Mouse (Mus musculus) retina, postnatal 7 days (tissue): ENCODE measurements around the gene Ncl.

ENCODE experiments used
- DNase-seq: peaks from one replicate; pipeline ENCODE4 v3.0.0-alpha.2; 2012; ENCODE audit warnings: low read depth, low spot score

Ncl gene

DNA sequence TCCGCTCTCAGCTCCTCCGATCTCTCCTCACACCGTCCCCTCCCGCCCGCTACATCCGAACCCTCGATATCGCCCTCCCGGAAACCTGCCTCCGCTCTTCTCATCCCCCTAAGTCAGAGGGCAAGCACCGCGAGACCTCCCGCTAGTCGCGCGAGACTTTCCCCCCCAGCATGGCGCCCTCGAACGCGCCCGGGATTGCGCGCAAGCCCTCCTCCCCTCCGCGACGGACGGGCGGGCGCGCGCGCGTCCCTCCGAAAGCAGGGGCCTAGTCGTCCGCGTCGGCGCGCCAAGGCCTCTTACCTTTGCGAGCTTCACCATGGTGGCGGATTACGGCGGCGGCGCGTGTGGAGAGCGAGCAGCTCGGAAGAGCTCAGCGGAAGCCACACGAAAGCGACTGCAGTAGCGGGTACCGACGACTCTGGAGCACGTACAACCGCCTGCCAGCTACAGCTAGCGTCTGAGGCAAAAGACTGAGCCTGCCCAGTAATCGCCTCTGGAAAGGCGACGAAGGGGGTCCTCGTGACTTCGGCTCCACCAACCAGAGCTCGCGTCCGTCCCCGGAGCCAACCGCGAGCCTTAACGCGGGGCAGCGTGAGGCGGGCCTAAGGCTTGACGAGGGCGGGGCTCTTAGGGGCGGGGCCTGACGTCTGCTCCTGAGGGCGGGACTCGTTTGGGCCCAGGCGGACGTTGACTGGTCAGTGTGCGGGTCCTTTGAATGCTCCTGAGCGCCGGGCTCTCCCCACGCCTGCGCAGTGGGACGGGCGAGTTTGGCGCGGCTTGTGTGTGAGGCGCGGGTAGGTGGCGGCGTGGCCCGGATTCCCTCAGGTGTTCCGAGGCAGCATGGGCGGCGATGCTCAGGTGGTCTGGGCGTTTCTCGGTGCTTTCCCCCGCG is at the start of gene Ncl:
TSS of gene Ncl (minus strand) at position 495 of the 892 bp plus-strand sequence.
- DNase-seq, result peak; percentile 97

DNA sequence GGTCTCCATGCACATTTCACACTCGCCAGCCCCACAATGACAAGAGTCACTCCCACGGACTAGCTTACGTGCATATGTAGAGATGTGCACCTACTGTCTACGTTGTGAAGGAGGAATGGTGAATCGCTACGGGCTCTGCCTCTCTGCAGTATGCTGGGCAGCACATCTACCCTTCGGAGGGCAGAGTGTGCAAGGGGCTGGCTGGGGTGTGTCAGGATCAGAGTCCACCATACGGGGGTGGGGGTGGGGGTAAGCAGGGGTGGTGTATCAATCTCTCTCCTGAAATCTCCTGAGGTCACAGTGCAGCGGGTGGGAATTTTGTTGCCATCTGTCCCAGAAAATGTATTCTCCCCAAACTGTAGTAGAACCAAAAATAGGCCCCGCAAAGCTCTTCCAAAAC is 49.3 kb upstream of the Ncl start:
- no peak for DNase-seq

DNA sequence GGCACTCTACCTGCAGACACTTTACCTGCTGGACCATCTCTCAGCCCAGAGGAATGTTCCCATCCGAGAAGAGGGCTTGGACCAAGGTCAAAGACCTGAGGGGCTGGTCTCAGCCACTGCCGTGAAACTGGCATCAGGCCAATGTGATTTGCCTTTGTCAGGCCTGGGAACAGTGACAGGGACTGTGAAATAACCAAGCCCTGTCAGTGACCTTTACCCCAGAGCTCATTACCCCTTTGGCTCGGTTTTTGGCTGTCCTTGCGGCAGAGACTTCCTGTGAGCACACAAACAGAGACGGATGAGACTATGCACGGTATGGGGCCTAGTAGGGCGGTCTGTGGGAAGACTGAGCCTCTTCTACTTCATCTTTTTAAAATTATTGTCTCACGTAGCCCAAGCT is 47.7 kb upstream of the Ncl start:
- DNase-seq, result no peak

DNA sequence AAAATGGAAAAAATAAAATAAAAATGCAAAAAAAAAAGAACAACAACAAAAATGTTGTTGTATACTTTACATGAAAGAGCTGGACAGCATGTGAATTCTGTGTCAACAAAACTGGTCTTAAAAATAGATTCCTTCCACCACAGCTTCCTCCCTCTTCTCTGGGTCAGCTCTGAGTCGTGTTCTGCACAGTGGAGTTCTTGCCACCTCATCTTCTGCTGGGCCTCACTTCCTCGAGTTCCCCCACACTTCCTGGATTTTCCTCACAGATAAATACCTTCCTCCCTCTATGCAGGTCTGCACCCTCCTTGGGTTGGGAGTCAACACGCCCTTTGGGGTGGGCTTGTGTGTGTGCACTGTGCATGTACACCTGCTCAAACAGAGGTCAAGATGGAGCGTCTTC is 47.1 kb upstream of the Ncl start:
- no peak for DNase-seq

DNA sequence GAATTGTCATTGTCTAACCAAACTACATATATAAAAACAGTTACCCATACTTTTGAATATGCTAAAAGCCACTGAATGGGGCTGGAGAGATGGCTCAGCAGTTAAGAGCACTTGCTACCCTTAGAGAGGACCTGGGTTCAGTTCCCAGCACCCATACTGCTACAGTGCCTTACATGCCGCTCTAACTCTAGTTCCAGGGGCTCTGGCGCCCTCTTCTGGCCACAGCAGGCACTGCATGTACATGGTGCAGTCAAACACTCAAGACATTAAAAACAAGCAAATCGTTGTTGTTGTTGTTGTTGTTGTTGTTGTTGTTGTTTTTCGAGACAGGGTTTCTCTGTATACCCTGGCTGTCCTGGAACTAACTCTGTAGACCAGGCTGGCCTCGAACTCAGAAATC is 45.6 kb upstream of the Ncl start:
- DNase-seq, result no peak

DNA sequence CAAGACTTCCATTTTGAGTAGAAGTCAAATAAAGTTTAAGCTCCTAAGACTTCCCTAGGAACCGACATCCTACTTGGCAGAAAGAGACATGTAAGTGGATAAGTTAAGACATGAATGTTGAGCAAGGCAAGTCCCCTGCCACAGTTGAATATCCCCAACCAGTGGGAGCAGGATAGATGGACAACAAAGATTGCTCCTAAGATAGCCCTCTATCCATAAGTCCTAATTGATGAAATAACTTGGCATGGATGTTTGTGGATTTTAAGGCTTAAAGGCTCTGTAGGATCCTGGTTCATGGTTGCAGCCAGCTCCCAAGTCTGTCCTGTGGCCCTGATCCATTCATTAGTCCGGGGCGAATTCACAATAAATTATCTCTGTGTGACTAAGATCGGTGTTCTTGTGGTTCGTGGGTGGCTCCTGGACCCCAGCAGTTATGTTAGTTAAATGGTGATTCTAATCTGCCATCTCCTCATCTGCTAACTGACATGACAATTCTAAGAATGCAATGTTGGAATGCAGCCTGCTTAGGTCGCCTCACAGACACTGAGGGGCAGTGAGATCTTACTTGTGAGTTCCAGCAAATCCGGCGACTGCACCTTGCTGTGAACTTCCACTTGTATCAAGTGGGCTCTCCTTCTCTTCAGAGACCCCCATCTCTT is 41.0 kb upstream of the Ncl start:
- DNase-seq, result no peak

DNA sequence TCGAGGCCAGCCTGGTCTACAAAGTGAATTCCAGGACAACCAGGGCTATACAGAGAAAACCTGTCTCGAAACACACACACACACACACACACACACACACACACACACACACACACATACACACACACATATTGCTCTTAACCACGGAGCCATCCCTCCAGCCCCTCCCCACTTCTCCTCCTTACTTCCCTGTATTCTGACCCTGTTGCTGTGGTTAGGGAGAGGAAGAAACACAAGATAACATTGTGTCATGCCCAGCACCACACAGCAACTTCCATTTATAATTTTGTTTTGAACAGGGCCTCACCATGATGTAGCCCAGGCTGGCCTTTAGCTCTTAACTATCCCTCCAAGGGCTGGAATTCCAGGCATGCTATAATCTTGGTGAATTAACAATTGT is 40.1 kb upstream of the Ncl start:
- DNase-seq, result no peak

DNA sequence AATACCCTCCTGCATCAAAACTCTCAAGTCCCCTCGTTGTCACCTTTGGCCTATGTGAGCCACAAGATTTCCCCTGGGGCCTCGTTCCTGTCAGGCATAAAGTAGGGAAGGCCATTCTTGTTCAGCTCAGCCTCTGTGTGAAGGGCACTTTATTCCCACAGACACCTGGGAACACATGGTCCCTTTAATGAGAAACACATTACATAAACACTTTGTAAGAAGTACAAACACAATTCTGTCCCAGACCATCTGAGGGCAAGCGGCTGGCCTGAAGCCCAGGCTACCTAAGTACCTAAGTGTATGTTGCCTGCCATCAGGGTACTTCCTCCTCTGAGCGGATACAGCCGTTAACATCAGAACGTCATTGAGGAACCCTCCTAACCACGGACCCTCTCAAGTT is 39.0 kb upstream of the Ncl start:
- DNase-seq, result no peak

DNA sequence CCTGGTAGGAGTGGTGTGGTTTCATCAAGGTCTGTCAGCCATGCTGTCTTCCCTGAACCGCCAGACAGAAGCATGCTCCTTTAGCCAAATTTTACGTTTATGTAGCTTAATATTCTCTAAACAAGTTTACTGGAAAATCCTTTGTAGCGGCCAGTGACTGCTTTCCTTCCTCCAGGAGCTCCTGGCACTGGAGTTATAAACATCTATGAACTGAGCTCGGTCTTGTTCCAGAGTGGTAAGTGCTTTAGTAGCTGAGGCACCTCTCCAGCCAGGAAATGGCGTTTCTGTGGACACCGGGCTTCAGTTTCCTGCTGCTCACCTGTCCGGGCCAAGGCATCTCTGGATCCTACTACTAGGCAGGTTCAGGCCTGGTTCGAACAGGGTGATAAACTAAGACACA is 38.4 kb upstream of the Ncl start:
- no peak for DNase-seq

DNA sequence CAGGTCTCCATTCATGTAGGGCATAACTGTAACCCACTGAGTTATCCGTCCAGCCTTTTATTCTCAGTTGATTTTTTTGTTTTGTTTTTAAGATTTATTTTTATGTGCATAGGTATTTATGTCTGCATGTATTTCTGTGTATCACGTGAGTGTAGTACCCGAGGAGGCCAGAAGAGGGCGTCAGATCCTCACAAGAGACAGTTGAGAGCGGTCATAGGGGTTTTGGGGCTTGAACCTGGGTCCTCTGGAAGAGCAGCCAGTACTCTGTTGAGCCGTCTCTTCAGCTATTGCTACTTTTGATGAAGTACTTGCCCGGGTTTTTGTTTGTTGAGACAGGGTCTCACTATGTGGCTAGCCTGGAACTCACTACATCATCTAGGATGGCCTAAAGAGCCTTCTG is 36.7 kb upstream of the Ncl start:
- DNase-seq, result no peak

DNA sequence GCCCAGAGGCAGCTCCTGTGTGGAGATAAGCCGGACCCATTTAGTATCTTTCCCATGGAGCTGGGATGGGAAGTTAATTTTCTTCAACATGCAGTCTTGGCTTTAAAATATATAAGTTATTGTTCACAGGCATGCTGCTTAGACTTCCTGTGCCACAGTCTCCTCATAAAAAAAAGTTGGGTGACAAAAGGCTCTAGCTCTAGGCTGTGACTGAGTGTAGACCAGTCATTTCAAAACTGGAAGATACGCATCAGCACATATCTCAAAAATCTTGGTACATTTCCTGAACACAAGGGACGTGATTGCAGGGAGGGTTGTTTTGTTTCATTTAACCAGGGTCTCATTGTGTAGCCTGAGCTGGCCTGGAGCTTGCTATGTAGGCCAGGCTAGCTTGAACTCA is 35.0 kb upstream of the Ncl start:
- DNase-seq, result no peak

DNA sequence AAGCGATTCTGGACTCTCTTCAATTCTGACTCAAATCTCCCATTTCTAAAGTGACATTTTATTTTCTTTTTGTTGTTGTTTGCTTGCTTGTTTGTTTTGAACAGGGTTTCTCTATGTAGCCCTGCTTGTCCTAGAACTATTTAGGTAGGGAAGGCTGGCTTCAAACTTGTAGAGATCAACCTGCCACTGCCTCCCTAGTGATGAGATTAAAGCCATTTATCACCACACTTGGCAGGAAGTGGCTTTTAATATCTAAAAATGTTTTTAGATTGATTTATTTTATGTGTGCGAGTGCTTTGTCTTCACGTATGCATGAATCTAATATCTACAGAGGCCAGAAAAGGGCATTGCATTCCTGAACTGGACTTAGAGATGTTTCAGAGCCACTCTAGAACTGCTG is 34.0 kb upstream of the Ncl start:
- DNase-seq, result no peak

DNA sequence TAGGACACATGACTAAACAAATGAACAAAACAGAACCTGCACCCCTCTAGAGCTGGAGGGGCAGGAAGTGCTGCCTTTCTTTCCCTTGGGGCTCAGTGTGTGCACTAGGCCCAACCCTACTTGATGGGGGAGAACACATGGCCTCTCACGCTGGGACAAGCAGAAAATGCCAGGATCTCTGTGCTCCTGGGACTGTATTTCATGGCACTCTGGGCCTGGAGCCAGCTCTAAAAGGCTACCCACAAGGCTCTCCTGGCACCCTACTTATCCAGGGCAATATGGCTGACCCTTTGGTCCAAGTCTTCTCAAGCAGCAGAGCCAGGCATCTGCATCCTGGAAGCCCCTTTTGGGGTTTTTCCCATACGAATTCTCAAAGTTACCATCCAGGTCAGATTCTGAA is 32.2 kb upstream of the Ncl start:
- DNase-seq, result no peak

DNA sequence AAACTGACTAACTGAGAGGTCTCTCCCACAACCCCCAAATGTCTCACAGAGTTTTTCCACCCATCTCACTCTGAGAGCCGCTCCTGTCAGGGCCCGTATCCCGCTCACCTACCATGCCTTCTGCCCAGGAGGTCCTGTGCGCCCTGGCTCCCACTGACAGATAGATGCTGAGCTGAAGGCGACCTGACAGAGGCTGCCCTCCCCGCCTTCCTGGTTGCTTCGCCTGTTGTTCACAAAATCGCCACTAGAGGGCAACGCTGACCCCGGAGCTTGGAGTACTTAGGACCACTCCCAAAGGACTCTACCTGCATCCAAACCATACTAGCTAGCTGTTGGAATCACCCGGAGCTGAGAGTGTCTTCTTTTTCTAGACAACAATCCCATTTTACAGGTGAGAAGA is 30.0 kb upstream of the Ncl start:
- DNase-seq, result peak; percentile 70

DNA sequence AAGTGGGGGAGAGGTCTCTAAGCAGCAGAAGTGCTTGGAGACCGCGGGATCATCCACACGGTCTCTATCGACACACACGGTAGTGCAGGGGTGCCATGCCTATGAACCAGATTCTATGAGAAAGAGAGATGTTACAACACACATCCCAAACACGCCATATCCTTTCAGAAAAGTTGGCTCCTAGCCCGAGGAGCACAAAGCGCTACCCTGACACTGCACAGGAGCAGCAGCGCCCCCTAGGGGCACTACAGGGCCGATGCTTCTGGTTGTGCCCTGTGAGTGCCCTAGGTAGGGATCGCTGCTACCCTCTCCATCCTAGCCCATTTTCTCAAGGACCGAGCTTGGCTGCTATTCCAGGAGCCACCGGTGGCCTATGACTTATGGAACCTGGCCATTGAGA is 21.8 kb upstream of the Ncl start:
- DNase-seq, result no peak

DNA sequence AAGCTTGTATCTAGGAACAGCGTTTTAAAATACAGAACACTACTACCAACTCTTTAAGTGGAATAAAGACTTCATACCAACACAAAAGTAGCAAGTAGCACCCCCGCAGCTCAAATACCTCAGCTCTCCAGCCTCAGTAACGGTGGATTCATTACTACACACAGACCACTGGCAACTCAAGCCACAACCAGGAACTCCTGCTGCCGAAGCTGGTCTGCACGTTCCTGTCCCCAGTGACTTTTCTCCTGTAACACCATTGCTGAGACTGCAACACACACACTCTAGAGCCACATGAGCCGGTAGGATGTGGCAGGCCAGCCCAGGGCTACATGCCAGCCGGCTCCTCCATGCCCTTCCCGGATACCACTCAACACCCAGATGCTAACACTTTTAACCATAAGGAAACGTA is 20.0 kb upstream of the Ncl start:
- no peak for DNase-seq

DNA sequence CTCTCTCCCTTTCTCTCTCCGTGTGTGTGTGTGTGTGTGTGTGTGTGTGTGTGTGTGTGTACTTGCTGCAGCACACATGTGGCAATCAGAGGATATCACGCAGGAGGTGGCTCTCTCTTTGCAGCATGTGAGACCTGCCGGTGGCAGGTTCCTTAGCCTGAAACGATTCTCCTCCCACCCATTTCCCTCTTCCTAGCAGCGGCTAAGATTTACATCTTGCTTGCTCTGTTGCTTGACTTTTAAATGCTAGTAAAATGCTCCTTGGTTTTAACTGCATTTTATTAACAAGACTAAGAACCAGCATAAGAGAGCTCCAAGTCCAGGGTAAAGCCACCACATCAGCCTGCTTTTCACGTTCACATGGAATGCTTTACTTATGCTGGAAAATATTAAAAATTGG is 19.5 kb upstream of the Ncl start:
- DNase-seq, result no peak

DNA sequence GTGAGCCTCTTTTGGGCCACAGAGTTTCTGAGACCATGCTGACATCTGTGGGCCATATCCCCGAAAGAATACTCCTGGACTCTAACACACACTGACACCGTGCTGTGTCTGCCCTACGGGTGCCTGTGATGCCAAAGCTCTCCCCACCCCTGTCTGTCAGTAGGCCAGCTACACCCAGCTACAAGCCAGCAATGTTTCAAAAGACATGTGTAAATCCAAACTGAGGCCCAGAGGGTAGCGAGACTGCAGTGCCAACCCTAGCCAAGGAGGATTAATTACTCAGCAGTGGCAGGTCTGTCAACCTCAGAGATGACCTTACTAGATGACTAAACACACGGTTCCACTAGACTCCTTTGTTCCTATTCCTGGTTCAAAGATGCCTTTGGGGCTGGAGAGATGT is 17.2 kb upstream of the Ncl start:
- no peak for DNase-seq

DNA sequence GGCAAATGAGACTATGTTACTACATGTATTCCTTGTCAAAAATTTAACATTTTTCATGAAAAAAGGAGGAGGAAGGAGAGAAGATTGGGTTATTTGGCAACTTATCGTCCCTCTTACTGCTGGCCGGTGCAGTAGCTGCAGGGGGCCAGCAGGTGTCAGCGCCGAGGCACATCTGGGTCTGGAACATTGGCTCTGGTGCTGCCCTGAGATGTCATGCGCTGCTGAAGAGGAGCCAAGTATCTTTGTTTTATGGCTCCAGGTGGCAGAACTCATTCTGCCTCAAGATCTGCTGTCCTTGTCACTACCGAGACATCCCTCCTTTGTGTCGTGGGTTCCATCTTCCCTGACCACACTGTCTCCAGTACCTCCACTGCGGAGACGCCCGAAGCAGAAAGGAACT is 12.8 kb upstream of the Ncl start:
- no peak for DNase-seq

DNA sequence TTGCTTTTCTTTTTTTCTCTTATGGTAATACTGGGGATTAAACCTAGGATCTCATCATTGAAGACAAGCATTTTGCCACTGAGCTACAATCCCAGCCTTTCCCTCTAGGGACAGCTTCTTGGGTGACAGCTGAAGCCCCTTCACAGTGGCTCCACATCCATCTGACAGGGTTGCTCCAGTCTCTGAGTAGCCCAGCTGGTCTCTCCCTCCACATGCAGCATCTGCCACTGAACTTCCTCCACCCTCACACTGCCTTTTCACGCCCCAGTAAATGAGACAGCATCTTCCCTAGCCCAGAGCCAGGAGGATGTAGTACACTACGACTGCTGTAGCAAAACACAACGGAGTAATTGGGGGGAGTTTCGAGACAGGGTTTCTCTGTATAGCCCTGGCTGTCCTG is 8.9 kb upstream of the Ncl start:
- no peak for DNase-seq

DNA sequence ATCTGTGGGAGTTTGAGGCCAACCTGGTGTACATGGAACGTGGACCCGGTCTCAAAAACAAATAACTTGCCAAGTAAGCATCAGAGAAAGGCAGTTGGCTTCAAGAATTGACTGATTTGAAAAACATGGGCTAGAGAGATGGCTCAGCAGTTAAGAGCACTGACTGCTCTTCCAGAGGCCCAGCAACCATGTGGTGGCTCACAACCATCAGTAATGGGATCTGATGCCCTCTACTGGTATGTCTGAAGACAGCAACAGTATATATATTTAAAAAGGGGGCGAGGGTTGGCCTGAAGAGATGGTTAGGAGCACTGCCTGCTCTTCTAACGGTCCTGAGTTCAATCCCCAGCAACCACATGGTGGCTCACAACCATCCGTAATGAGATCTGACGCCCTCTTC is 4.5 kb upstream of the Ncl start:
- DNase-seq, result no peak

DNA sequence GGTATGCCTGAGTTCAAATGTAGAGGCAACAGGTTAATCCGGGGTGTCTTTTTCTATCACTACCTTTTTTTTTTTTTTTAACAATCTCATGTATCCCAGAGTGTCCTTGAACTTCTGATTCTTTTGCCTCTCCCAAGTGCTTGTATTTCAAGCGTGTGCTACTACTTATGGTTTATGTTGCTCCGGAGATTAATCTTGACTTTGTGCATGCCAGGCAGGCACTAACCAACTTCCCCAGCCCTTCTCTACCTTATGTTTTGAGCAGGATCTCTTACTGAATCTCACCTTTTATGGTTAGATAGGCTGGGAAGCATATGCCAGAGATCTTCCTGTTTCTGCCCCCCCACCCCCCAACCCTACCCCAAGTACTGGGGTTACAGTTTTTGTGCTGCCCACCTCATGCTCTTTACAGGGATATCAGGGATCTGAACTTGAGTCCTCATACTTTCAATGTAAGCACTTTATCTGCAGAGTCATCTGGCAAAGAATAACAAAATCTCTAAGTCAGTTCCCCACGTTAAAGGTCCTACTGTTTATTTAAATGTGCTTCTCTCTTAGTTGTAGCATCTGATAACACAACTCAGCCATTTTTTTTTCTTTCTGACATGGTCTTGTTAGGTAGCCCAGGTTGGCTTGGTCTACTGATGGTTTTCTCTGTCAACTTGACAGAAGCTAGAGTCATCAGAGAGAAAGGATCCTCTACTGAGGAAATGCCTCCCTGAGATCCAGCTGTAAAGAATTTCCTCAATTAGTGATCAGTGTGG is 2.8 kb upstream of the Ncl start:
- no peak for DNase-seq

DNA sequence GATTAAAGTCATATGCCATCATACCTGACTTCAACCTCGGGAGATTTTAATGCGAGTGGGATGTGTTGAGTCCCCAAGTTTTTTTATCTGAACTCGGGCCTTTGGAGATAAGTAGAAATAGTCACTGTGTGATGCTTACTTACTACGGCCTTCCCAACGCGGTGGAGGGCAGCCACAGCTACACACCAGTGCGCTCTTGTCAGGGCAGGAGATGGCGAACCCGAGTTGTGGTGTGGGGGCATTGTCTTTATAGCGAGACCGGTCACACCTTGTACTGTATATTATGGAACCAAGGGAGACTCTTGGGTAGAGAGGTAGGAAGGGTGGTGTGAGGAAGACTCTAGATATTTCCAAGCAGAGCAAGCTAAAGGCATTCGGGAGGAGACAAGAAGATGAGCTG is 1.2 kb upstream of the Ncl start:
- DNase-seq, result no peak
